In the genomic region with DNA sequence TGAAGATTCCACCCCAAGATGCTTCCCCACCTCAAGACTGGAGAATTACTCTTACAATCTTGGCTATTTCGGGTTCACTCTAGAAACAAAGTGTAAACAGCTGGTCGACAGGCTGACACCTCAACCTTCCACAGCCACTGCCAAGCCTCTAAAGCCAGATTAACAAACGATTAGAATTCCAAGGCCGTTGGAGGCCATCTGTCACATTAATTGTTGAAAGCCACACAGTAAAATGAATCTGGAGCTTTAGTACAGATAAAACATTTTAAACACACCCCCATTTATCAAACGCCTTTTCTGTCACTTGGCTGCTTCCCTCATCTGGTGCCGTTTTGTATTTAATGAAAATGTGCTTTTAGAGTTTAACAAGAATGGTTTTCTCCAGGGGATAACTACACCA, we compare ENCODE assay signal across 12 mouse cellular contexts.
DNase-seq lines count a peak whose midpoint lies in the region; ATAC-seq and TF ChIP-seq lines count a peak whose summit lies in the region.
"Had no signal": no experiment of that assay in that cellular context is flagged by ENCODE, and none has a peak within 500 bp of the region (broad histone marks: within the 10 kb centered on the region; RNA-seq: fewer than 3 reads in every experiment).

No protein-coding gene starts in this region.

- DNase-seq in forebrain, embryonic 14.5 days (ENCODE audit: low spot score), result peak; percentile 62
- peak; percentile 79 for DNase-seq in brain, embryonic 14.5 days (ENCODE audit: low read depth)
- DNase-seq in cerebellum, postnatal 36 days, result peak; percentile 28 to 52
- DNase-seq in layer of hippocampus, postnatal 14 days (ENCODE audit: low spot score in 2 of 2), result peak; percentile 9 to 66
- no peak for DNase-seq in urinary bladder, postnatal 25 days (ENCODE audit: low spot score)
- DNase-seq in thymus, postnatal 14 days, result no peak
- DNase-seq: adrenal gland, postnatal 25 days; gastrocnemius, adult 2 months; liver, embryonic 13.5 days had no signal

- 0 out of 2 replicates have a peak, but pooled peaks cover 2% of the 10 kb centered on the region for H3K4me1 ChIP-seq in forebrain, embryonic 14.5 days (ENCODE audit: control insufficient read depth, insufficient read depth, low read length)
- no peaks in the 10 kb centered on the region for H3K4me1 ChIP-seq in forebrain, embryonic 12.5 days
- H3K4me1 ChIP-seq: embryonic facial prominence, embryonic 12.5 days; liver, embryonic 13.5 days had no signal

- 29% methylated on average over 6 of the region's 6 CpGs for WGBS in forebrain, embryonic 14.5 days
- 41% methylated on average over 6 of the region's 6 CpGs for WGBS in forebrain, embryonic 12.5 days

- no peaks in the 10 kb centered on the region for H3K9me3 ChIP-seq in forebrain, embryonic 14.5 days (replicated peaks; ENCODE audit: control insufficient read depth, low read length)
- no peaks in the 10 kb centered on the region for H3K9me3 ChIP-seq in forebrain, embryonic 12.5 days
- H3K9me3 ChIP-seq: embryonic facial prominence, embryonic 12.5 days; liver, embryonic 13.5 days had no signal

- TF ChIP-seq POLR2A in brain, embryonic 14.5 days (IDR thresholded peaks at IDR 0.05; ENCODE audit: borderline replicate concordance, extremely low read depth, insufficient read depth, insufficient read length, poor library complexity, severe bottlenecking), result no peak

- no peak for TF ChIP-seq CTCF in brain, embryonic 14.5 days (IDR thresholded peaks at IDR 0.05; ENCODE audit: borderline replicate concordance, extremely low read depth, insufficient read depth, insufficient read length)

- H3K4me3 ChIP-seq in forebrain, embryonic 14.5 days (ENCODE audit: low read depth, low read length), result no peak overlapping the region
- no peak overlapping the region for H3K4me3 ChIP-seq in forebrain, embryonic 12.5 days (replicated peaks)
- H3K4me3 ChIP-seq: embryonic facial prominence, embryonic 12.5 days; gastrocnemius, adult 2 months; liver, embryonic 13.5 days had no signal

- H3K36me3 ChIP-seq in forebrain, embryonic 14.5 days (ENCODE audit: control insufficient read depth, insufficient read depth, low read length), result no peaks in the 10 kb centered on the region
- no peaks in the 10 kb centered on the region for H3K36me3 ChIP-seq in forebrain, embryonic 12.5 days (replicated peaks)
- H3K36me3 ChIP-seq: embryonic facial prominence, embryonic 12.5 days; liver, embryonic 13.5 days had no signal

- no peak overlapping the region for H3K27ac ChIP-seq in forebrain, embryonic 14.5 days (ENCODE audit: low read depth, low read length)
- no peak overlapping the region for H3K27ac ChIP-seq in forebrain, embryonic 12.5 days
- H3K27ac ChIP-seq: embryonic facial prominence, embryonic 12.5 days; gastrocnemius, adult 2 months; liver, embryonic 13.5 days had no signal

- peak; percentile 73 for ATAC-seq in forebrain, embryonic 14.5 days
- ATAC-seq in forebrain, embryonic 12.5 days (ENCODE audit: low FRiP score), result no peak
- ATAC-seq in inflammation-experienced regulatory T-cells, adult 6 months, result no peak

- no peaks in the 10 kb centered on the region for H3K27me3 ChIP-seq in forebrain, embryonic 14.5 days (replicated peaks; ENCODE audit: control insufficient read depth, insufficient read depth, low read length)
- no peaks in the 10 kb centered on the region for H3K27me3 ChIP-seq in forebrain, embryonic 12.5 days
- H3K27me3 ChIP-seq: embryonic facial prominence, embryonic 12.5 days; liver, embryonic 13.5 days had no signal

- no peak overlapping the region for H3K9ac ChIP-seq in forebrain, embryonic 14.5 days (ENCODE audit: low read length)
- H3K9ac ChIP-seq in forebrain, embryonic 12.5 days, result no peak overlapping the region
- H3K9ac ChIP-seq: embryonic facial prominence, embryonic 12.5 days; liver, embryonic 13.5 days had no signal

- no peak overlapping the region for H3K4me2 ChIP-seq in forebrain, embryonic 14.5 days (ENCODE audit: low read length)
- no peak overlapping the region for H3K4me2 ChIP-seq in forebrain, embryonic 12.5 days
- H3K4me2 ChIP-seq: embryonic facial prominence, embryonic 12.5 days; liver, embryonic 13.5 days had no signal

Comparison
In these comparisons a context has a peak if more than half of its experiments do, and no peak if none do; other contexts are left out.
1. DNase-seq: peak in forebrain, embryonic 14.5 days (single experiment), brain, embryonic 14.5 days (single experiment), cerebellum, postnatal 36 days (2 of 2) and layer of hippocampus, postnatal 14 days (2 of 2); none in urinary bladder, postnatal 25 days (single experiment) and thymus, postnatal 14 days (single experiment).